Mouse (Mus musculus) liver, embryonic 14.5 days (tissue): ENCODE data around the gene Ccdc115. TPM values are rescaled to one million over a fixed set of nuclear protein-coding genes. Genes with fewer than 3 reads are reported as not detected.

Experiments
- ATAC-seq: fragments of 200-750 bp; cut with Nextera tagmentation; 2 replicates; pipeline ENCODE4 v1.8.0; 2017; ENCODE audit warnings: moderate number of reproducible peaks, mild to moderate bottlenecking, moderate library complexity; ENCODE audit not compliant: insufficient read depth
- DNase-seq, 3 experiments: peaks; one replicate each; pipeline ENCODE4 v3.0.0-alpha.2; 2012 to 2013; ENCODE audit warnings: low read depth in 3 of 3, low spot score in 3 of 3
- H3K27ac ChIP-seq: fragments of 300-500 bp; sonication (generic); 2 replicates; pipeline ENCODE4 v1.5.1; 2014; ENCODE audit warnings: moderate library complexity, mild to moderate bottlenecking, control low read depth, inconsistent platforms
- H3K27me3 ChIP-seq: fragments of 300-500 bp; sonication (generic); 2 replicates; pipeline ENCODE4 v1.6.1; 2014; ENCODE audit warnings: mild to moderate bottlenecking, low read length, moderate library complexity; ENCODE audit not compliant: control insufficient read depth, insufficient read depth
- H3K36me3 ChIP-seq: fragments of 300-500 bp; sonication (generic); replicated peaks from 2 replicates; pipeline ENCODE4 v1.6.1; 2014; ENCODE audit warnings: low read depth; ENCODE audit not compliant: control insufficient read depth, insufficient read depth
- H3K4me1 ChIP-seq, 2 experiments: fragments of 200-500 bp in 1 of 2; fragments of 300-500 bp in 1 of 2; sonication (generic) in 1 of 2; replicated peaks; 2 replicates each; pipeline ENCODE4 v1.6.1; 2012 to 2014; ENCODE audit warnings: antibody characterized with exemption in 1 of 2, inconsistent platforms in 1 of 2, low read length in 1 of 2; ENCODE audit not compliant: control insufficient read depth in 2 of 2, insufficient read depth in 2 of 2
- H3K4me2 ChIP-seq: fragments of 300-500 bp; sonication (generic); 2 replicates; pipeline ENCODE4 v1.6.1; 2014; ENCODE audit warnings: low read depth, mild to moderate bottlenecking, control low read depth, moderate library complexity
- H3K4me3 ChIP-seq, 2 experiments: fragments of 200-500 bp in 1 of 2; fragments of 300-500 bp in 1 of 2; sonication (generic) in 1 of 2; 2 replicates each; pipeline ENCODE4 v1.5.1; 2012 to 2014; ENCODE audit warnings: low read depth in 2 of 2, low read length in 2 of 2, mild to moderate bottlenecking in 2 of 2, control low read depth in 1 of 2, inconsistent platforms in 1 of 2, moderate library complexity in 1 of 2; ENCODE audit not compliant: insufficient read depth in 1 of 2
- H3K9ac ChIP-seq: fragments of 300-500 bp; sonication (generic); replicated peaks from 2 replicates; pipeline ENCODE4 v1.6.1; 2014; ENCODE audit warnings: mild to moderate bottlenecking, control low read depth, moderate library complexity
- H3K9me3 ChIP-seq: fragments of 300-500 bp; sonication (generic); 2 replicates; pipeline ENCODE4 v1.6.1; 2016; ENCODE audit warnings: low read length, mixed read lengths; ENCODE audit not compliant: control insufficient read depth
- CTCF ChIP-seq: IDR thresholded peaks from 2 replicates; pipeline ENCODE4 v1.5.1; 2016; ENCODE audit warnings: antibody characterized with exemption, low read depth, control low read depth
- EP300 ChIP-seq: IDR thresholded peaks from 2 replicates; pipeline ENCODE4 v1.6.1; 2016; ENCODE audit warnings: antibody characterized with exemption, low read depth
- WGBS: fragments of 180-500 bp; shearing (Covaris S2); extraction: QIAGEN DNeasy Blood & Tissue Kit; methylation state at CpG from one replicate; pipeline ENCODE4 v1.1.7; 2014; ENCODE audit not compliant: insufficient replicate concordance; 5-methylcytosine and 5-hydroxymethylcytosine counted together
- polyA plus RNA-seq, 2 experiments: library from polyadenylated mRNA; depleted of rRNA in 1 of 2; stranded (reverse) in 1 of 2; unstranded in 1 of 2; fragments of >200 nt; fragmentation: Nextera tagmentation in 1 of 2; extraction: Ambion mirVana in 1 of 2; gene quantifications; 2 replicates each; pipeline versions ENCODE4 v1.2.1 to v1.2.3; 2012 to 2014

Ccdc115 gene
- polyA plus RNA-seq, 2 experiments = 21.3 to 21.6 TPM

DNA sequence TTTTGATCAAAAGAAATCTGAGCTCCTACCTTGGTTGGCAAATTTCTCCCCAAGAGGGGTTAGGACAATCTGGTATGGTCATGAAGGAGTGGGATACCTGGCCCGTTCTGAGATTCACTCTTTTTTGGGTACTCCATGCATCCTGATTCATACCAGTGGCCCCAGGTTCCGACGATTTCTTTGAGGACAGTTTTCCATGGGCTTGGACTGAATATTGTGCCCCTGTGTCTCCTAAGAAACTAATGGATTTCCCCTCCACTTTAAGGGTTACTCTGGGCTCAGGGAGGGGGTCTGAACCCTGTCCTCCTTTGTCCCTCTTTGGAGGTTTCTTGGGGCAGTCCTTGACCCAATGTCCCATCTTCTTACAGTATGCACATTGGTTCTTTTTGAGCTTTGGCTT lies 8.5 kb downstream of the Ccdc115 start:
- no peak overlapping the region for H3K4me3 ChIP-seq
- H3K9ac ChIP-seq = no peak overlapping the region
- peaks cover 7% of the 10 kb centered on the region for H3K9me3 ChIP-seq
- H3K4me2 ChIP-seq = no peak overlapping the region
- TF ChIP-seq CTCF (no peak), EP300 (no peak)
- WGBS = 62% methylated on average over 3 of the region's 3 CpGs
- DNase-seq = no peak
- no peak for ATAC-seq
- H3K27ac ChIP-seq = no peak overlapping the region
- H3K36me3 ChIP-seq = no peaks in the 10 kb centered on the region
- H3K27me3 ChIP-seq = no peaks in the 10 kb centered on the region
- H3K4me1 ChIP-seq = peaks cover 0 to 4% of the 10 kb centered on the region in 2 experiments; a peak in 1 of 4 replicates

GRCm38 (mm10) chr1:34429281-34429680 lies 10.2 kb downstream of the Ccdc115 start:
- TF ChIP-seq EP300 (no peak), CTCF (no peak)
- Histone ChIP-seq H3K4me2 (no peak overlapping the region), H3K9ac (no peak overlapping the region), H3K36me3 (no peaks in the 10 kb centered on the region), H3K27ac (no peak overlapping the region), H3K4me3 (no peak overlapping the region), H3K27me3 (no peaks in the 10 kb centered on the region), H3K9me3 (peaks cover 7% of the 10 kb centered on the region), H3K4me1 (peaks cover 0 to 4% of the 10 kb centered on the region in 2 experiments; a peak in 1 of 4 replicates)
- DNase-seq = no peak
- 73% methylated on average over 4 of the region's 4 CpGs for WGBS
- ATAC-seq = no peak

GRCm38 (mm10) chr1:34428466-34428865 lies 11.0 kb downstream of the Ccdc115 start:
- Histone ChIP-seq H3K9ac (no peak overlapping the region), H3K27ac (no peak overlapping the region), H3K9me3 (peaks cover 7% of the 10 kb centered on the region), H3K4me3 (no peak overlapping the region), H3K4me2 (no peak overlapping the region), H3K27me3 (no peaks in the 10 kb centered on the region), H3K36me3 (no peaks in the 10 kb centered on the region), H3K4me1 (no peaks in the 10 kb centered on the region; a peak in 1 of 4 replicates)
- ATAC-seq = no peak
- TF ChIP-seq CTCF (no peak), EP300 (no peak)
- WGBS = 86% methylated on average over 2 of the region's 2 CpGs
- no peak for DNase-seq

DNA sequence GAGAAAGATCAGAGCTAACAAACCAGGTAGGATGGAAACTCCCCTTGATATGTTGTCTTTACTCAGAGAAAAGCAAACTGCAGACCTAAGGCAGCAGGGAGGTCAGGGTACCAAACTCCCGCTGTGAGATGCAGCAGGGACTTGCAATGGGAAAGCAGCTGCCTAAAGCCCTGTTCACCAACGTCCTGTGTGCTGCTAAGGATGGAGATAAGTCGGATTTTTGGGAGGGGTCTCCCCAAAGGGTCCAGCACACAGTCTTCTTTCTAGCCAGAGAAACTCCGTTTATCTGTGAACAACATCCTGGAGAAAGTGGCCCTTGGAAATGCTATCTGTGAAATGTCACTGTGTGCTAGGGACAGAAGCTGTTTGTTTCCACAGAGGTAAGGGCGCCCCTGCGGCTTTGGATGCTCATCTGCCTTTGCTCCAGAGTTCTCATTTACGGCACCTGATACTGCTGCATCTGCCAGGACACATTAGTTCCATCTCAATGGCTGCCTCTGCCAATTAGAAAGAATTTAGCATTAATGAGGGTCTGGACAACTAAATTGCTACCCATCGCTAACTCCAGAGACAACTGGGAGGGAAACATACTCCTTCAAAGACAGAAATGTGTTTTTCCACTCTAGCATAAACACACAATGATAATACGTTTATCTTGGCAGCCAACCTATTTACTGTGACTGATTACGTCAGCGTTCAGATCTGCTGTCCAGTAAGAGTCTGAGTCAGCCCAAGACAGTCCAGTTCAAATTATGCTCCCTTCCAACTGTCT lies 40.1 kb downstream of the Ccdc115 start:
- DNase-seq (no peak), ATAC-seq (no peak)
- no peak overlapping the region for H3K9ac ChIP-seq
- WGBS = 38% methylated on average over 11 of the region's 11 CpGs
- no peak overlapping the region for H3K4me3 ChIP-seq
- H3K4me2 ChIP-seq = no peak overlapping the region
- no peaks in the 10 kb centered on the region for H3K9me3 ChIP-seq
- no peak for TF ChIP-seq EP300
- no peak for TF ChIP-seq CTCF
- no peak overlapping the region for H3K27ac ChIP-seq
- no peaks in the 10 kb centered on the region for H3K27me3 ChIP-seq
- H3K4me1 ChIP-seq = no peaks in the 10 kb centered on the region
- H3K36me3 ChIP-seq = no peaks in the 10 kb centered on the region

DNA sequence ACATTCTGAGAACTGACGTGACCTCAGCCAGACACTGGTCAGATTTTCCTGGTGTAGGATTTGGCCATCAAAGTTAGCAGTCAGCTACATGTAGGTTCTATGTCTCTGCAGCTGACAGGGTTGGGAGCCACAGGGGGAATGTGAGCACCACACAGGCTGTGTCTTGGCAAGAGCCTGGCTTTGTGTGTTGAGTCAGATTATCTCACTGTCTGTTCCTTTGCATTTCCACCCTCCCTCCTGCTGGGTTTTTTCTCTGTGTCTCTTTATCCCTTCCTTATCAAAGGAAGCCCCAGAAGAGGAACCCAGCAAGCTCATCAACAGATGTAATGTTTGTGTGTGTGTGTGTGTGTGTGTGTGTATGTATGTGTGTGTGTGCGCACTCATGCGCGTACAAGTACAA lies 43.2 kb downstream of the Ccdc115 start:
- Histone ChIP-seq H3K4me3 (no peak overlapping the region), H3K4me2 (no peak overlapping the region), H3K4me1 (no peaks in the 10 kb centered on the region), H3K9ac (no peak overlapping the region), H3K36me3 (no peaks in the 10 kb centered on the region), H3K9me3 (no peaks in the 10 kb centered on the region), H3K27ac (no peak overlapping the region), H3K27me3 (no peaks in the 10 kb centered on the region)
- WGBS = 77% methylated on average over 4 of the region's 4 CpGs
- ATAC-seq (no peak), DNase-seq (no peak)
- TF ChIP-seq CTCF = no peak
- TF ChIP-seq EP300 = no peak
